Mouse (Mus musculus) heart, embryonic 15.5 days (tissue): ENCODE results near the gene Olfr921. TPM values are rescaled to one million over a fixed set of nuclear protein-coding genes. Genes with fewer than 3 reads are reported as not detected.

Source experiments
- polyA plus RNA-seq: library from polyadenylated mRNA; unstranded; fragments of >200 nt; fragmentation: Nextera tagmentation; extraction: Ambion mirVana; gene quantifications from 2 replicates; pipeline ENCODE4 v1.2.1, GENCODE M21; 2015

Gene Olfr921
- polyA plus RNA-seq, 1 experiment from 2014 or later: not detected

Other genes with a start within 250 kb of the Olfr921 start
- gene Olfr910, start 235.2 kb upstream of the Olfr921 start, polyA plus RNA-seq: not detected in 2 replicates
- gene Olfr912, start 192.9 kb upstream of the Olfr921 start, polyA plus RNA-seq: not detected in 2 replicates
- gene Olfr913, start 180.3 kb upstream of the Olfr921 start, polyA plus RNA-seq: not detected in 2 replicates
- not detected in 2 replicates for gene Olfr914, start 168.0 kb upstream of the Olfr921 start, polyA plus RNA-seq
- gene Olfr916, start 113.2 kb upstream of the Olfr921 start, polyA plus RNA-seq: not detected in 2 replicates
- not detected in 2 replicates for gene Olfr917, start 107.2 kb upstream of the Olfr921 start, polyA plus RNA-seq
- not detected in 2 replicates for gene Olfr918, start 98.5 kb upstream of the Olfr921 start, polyA plus RNA-seq
- gene Olfr919, start 69.4 kb upstream of the Olfr921 start, polyA plus RNA-seq: not detected in 2 replicates
- 19.8 and 24.0 TPM in 2 replicates for gene Vwa5a, start 54.8 kb upstream of the Olfr921 start, polyA plus RNA-seq
- 0.03 TPM in 1 of 2 replicates, not detected in the other for gene Olfr920, start 20.8 kb upstream of the Olfr921 start, polyA plus RNA-seq
- gene Olfr922, start 41.5 kb downstream of the Olfr921 start, polyA plus RNA-seq: not detected in 2 replicates
- not detected in 2 replicates for gene Olfr923, start 53.5 kb downstream of the Olfr921 start, polyA plus RNA-seq
- gene Olfr924, start 71.4 kb downstream of the Olfr921 start, polyA plus RNA-seq: not detected in 2 replicates
- not detected in 2 replicates for gene Olfr26, start 82.0 kb downstream of the Olfr921 start, polyA plus RNA-seq
- not detected in 2 replicates for gene Olfr926, start 104.1 kb downstream of the Olfr921 start, polyA plus RNA-seq
- not detected in 2 replicates for gene Olfr930, start 156.7 kb downstream of the Olfr921 start, polyA plus RNA-seq
- gene Olfr933, start 199.2 kb downstream of the Olfr921 start, polyA plus RNA-seq: not detected in 2 replicates
- not detected in 2 replicates for gene Olfr934, start 215.2 kb downstream of the Olfr921 start, polyA plus RNA-seq
- not detected in 2 replicates for gene Olfr935, start 226.6 kb downstream of the Olfr921 start, polyA plus RNA-seq